Mouse (Mus musculus) E14TG2a.4 (cell line): ENCODE results near the gene B3gntl1.

ENCODE experiments used
- CTCF ChIP-seq: conservative IDR thresholded peaks from 2 replicates; pipeline ENCODE4 v1.5.1; 2014; ENCODE audit warnings: low read length
- NANOG ChIP-seq: IDR thresholded peaks from 2 replicates; pipeline ENCODE4 v1.6.1; 2014; ENCODE audit warnings: borderline replicate concordance, low read length, mixed read lengths
- POU5F1 ChIP-seq: IDR thresholded peaks from 2 replicates; pipeline ENCODE4 v1.6.1; 2014; ENCODE audit warnings: low read length, borderline replicate concordance

DNA sequence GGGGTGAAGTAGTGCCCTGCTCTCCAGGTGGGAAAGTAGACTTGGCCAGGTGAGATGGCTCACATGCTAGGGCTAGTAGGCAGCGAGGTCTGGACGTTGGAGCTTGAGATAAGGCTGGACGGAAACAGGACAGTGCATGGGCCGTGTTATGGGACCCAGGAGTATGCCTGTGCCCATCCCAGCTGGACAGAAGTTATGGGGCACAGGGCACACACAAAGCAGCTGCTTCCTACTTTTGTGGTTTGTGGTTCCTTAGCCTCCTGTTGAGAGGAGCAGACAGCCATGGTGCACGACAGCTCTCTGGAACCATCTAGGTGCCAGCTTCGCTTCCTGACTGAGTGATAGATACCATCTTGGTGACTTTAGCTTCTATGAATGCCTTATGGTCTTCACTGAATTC, 67.3 kb downstream of the B3gntl1 start:
- TF ChIP-seq CTCF (no peak), NANOG (no peak), POU5F1 (no peak)
